Mouse (Mus musculus) liver, adult 2 months (tissue): ENCODE measurements around the gene 2310030G06Rik. TPM values are rescaled to one million over a fixed set of nuclear protein-coding genes. Genes with fewer than 3 reads are reported as not detected.
A peak's percentile ranks its signal among the peaks of the same experiment; 100 is the strongest.

Experiments used
- DNase-seq: peaks from one replicate; pipeline ENCODE4 v3.0.0-alpha.2; 2011; ENCODE audit warnings: low read depth, low spot score; ENCODE audit errors: extremely low read depth
- H3K27ac ChIP-seq: fragments of 200-500 bp; replicated peaks from 2 replicates; pipeline ENCODE4 v1.5.1; 2012; ENCODE audit warnings: low read depth, mild to moderate bottlenecking, control low read depth, inconsistent platforms, low read length; ENCODE audit not compliant: insufficient read depth
- H3K27me3 ChIP-seq: fragments of 200-500 bp; 2 replicates; pipeline ENCODE4 v1.6.1; 2012; ENCODE audit warnings: mild to moderate bottlenecking, moderate library complexity, low read length, inconsistent platforms; ENCODE audit not compliant: control insufficient read depth, insufficient read depth
- H3K36me3 ChIP-seq: fragments of 200-500 bp; 2 replicates; pipeline ENCODE4 v1.6.1; 2012; ENCODE audit warnings: low read length, inconsistent platforms; ENCODE audit not compliant: control insufficient read depth, insufficient read depth
- H3K4me1 ChIP-seq: fragments of 200-500 bp; 2 replicates; pipeline ENCODE4 v1.6.1; 2011; ENCODE audit warnings: low read length; ENCODE audit not compliant: control insufficient read depth, insufficient read depth
- H3K4me3 ChIP-seq: fragments of 200-500 bp; 2 replicates; pipeline ENCODE4 v1.5.1; 2011; ENCODE audit warnings: low read depth, mild to moderate bottlenecking, control low read depth, low read length, moderate library complexity; ENCODE audit not compliant: insufficient read depth
- H3K79me2 ChIP-seq: fragments of 200-500 bp; 2 replicates; pipeline ENCODE4 v1.6.1; 2012; ENCODE audit warnings: inconsistent platforms, mild to moderate bottlenecking, low read length, moderate library complexity; ENCODE audit not compliant: control insufficient read depth, insufficient read depth
- H3K9ac ChIP-seq: fragments of 200-500 bp; 2 replicates; pipeline ENCODE4 v1.6.1; 2012; ENCODE audit warnings: low read depth, mild to moderate bottlenecking, control low read depth, inconsistent platforms, low read length
- CTCF ChIP-seq: fragments of 200-500 bp; IDR thresholded peaks from 2 replicates; pipeline ENCODE4 v1.5.1; 2011; ENCODE audit warnings: low read depth, low read length, control low read depth
- POLR2A ChIP-seq: fragments of 200-500 bp; IDR thresholded peaks from 2 replicates; pipeline ENCODE4 v1.6.1; 2011; ENCODE audit warnings: low read length, control low read depth; ENCODE audit not compliant: insufficient read depth; ENCODE audit errors: extremely low read depth
- WGBS: fragments of 180-500 bp; shearing (Covaris S2); methylation state at CpG from one replicate; pipeline ENCODE4 v1.1.7; 2018; 5-methylcytosine and 5-hydroxymethylcytosine counted together
- polyA plus RNA-seq: library from polyadenylated mRNA; depleted of rRNA; stranded (reverse); fragments of >200 nt; gene quantifications from 2 replicates; pipeline ENCODE4 v1.2.3, GENCODE M21; 2012
- total RNA-seq: library from RNA; depleted of rRNA; stranded (reverse); fragments of >200 nt; gene quantifications from 2 replicates; pipeline ENCODE4 v1.2.3, GENCODE M21; 2014

The 2310030G06Rik gene
- total and polyA plus RNA-seq, 2 experiments: 14.9 TPM

DNA sequence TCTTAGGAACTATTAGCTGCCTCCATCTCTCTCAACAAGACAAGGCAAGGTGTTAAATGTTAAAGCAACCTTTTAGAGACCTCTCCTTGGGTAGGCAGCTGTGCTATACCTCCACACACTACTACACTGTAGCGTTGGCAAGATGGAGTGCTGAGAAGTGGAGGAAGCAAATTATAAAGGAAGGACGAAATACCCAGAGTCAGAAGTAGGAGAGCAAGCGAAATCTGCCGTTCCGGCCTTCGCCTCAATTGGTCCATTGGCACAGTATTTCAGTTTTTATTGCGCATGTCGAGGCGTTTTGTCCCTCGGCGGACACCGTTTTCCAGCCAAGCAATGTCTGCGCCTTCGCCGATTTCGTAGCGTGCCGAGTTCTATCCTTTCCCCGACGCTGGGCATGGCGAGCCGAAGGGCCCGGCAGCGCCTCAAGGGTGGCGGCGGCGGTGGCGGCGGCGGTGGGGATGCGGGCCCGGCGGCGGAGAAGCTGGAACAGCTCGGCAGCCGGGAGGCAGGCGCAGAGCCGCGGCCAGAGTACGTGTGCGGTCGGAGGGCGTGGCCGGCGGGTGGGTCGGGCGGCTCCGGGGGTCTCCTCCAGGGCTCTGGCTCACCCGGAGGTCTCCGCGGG lies 28.8 kb upstream of the 2310030G06Rik start, which contains the start of the genes Alg9 and 1110032A03Rik:
TSS of gene Alg9 (plus strand) at position 29 of the 622 bp plus-strand sequence.
TSS of gene 1110032A03Rik (minus strand) at position 530 of the 622 bp plus-strand sequence.
- peak; percentile 78 for DNase-seq
- peak within 1 kb of the TSS; percentile 48 for H3K27ac ChIP-seq
- no peak for TF ChIP-seq CTCF
- TF ChIP-seq POLR2A: no peak
- peak within 1 kb of the TSS; percentile 78 for H3K4me3 ChIP-seq
- H3K9ac ChIP-seq: peak within 1 kb of the TSS; percentile 96
- under 1% methylated on average over 51 of the region's 51 CpGs for WGBS
- peaks cover 4% of the 10 kb centered on the region; the same call in 1 of the 2 replicates for H3K79me2 ChIP-seq
- H3K36me3 ChIP-seq: peaks cover 1% of the 10 kb centered on the region; the same call in 1 of the 2 replicates
- peaks cover 9% of the 10 kb centered on the region; the same call in 1 of the 2 replicates for H3K4me1 ChIP-seq
- no peaks in the 10 kb centered on the region for H3K27me3 ChIP-seq

DNA sequence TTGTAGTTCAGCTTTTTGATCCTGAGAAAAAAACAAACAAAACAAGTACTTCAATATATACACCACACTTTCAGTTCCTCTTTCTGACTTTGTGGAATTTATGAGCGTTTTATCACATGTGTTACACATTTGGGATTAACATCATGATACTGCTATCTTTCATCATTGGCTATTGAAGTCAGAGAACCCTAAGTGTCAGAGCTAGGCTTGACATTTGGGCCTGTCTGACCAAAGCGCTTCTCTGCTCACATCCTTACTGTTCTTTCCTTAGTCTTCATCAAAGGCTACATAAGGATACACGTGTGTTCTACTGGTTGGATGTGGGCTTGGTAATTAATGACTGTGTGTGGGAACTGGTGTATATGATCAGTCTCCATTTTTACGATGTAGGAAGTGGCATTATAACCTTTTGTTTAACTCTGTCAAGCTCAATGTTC lies 27.7 kb upstream of the 2310030G06Rik start:
- Histone ChIP-seq H3K27ac (no peak overlapping the region), H3K27me3 (no peaks in the 10 kb centered on the region), H3K9ac (no peak overlapping the region), H3K36me3 (no peaks in the 10 kb centered on the region), H3K4me1 (peaks cover 10% of the 10 kb centered on the region; the same call in 1 of the 2 replicates), H3K79me2 (peaks cover 4% of the 10 kb centered on the region; the same call in 1 of the 2 replicates), H3K4me3 (no peak overlapping the region)
- no peak for DNase-seq
- no peak for TF ChIP-seq CTCF
- WGBS: 82% methylated on average over 4 of the region's 4 CpGs

DNA sequence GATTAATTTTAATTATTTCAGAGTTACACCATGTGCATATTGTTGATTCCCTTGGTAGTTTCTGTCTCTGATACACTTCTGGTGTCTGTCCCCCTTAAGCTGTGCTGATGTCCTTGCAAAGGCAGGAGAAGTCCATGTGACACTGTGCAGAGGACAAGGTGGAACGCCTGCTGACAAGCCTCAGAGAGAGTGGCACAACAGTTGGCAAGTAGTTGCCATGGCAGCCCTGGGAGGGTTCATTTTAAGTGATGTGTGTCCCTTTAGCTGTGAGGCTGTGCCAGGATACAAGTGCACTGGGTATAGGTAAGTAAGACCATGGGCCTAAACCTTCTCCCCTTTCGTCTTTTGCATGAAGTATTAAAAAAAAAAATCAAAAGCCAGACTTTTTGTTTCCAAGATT lies 23.7 kb upstream of the 2310030G06Rik start:
- Histone ChIP-seq H3K79me2 (no peaks in the 10 kb centered on the region), H3K4me1 (peaks cover 11% of the 10 kb centered on the region; the same call in 1 of the 2 replicates), H3K9ac (no peak overlapping the region), H3K27ac (no peak overlapping the region), H3K36me3 (no peaks in the 10 kb centered on the region), H3K4me3 (no peak overlapping the region), H3K27me3 (no peaks in the 10 kb centered on the region)
- no peak for DNase-seq
- WGBS: 82% methylated on average over 2 of the region's 2 CpGs
- TF ChIP-seq CTCF: no peak
- TF ChIP-seq POLR2A: no peak

DNA sequence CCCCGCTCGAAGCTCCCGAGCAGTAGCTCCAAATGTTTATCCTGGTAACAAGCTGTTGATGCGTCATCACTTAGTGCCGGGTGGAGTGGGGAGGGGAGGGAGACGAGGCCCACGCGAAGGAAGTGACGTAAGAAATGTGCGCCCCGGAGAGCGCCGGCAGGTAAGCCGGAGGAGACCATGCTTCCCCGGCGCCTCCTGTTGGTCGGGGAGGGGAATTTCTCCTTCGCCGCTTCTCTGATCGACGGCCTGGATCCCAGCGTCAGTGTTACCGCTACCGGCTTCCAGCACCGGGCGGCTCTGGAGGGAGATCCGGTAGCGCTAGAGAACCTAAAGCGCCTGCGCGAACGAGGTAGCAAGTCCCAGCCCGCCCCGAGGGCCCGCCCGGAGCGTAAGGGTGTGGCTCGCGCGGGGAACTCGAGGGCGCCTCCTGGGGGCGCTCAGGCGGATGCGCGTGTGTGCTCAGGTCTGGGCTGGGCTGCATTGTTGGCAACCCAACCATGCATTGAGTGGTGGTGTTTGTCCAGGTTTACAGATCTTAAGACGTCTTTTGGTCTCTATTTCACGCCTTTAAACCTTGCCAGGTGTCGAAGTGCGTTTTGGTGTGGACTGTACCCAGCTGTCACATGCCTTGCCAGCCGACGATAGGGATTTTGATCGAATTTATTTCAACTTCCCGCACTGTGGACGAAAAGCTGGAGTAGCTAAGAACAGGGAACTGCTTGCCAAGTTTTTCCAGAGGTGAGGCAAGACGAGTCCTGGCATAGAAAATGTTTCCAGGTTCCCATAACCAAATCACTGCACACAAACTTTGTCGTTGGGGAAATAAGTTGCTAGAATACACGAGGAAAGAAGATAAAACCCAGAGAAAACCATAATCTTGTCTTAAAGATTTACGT lies 22.0 kb upstream of the 2310030G06Rik start, which contains the start of gene Fdxacb1:
TSS of gene Fdxacb1 (plus strand) at position 130 of the 896 bp plus-strand sequence.
- Histone ChIP-seq H3K9ac (peak within 1 kb of the TSS; percentile 83), H3K36me3 (peaks cover 10% of the 10 kb centered on the region), H3K4me3 (peak within 1 kb of the TSS; percentile 76), H3K79me2 (no peaks in the 10 kb centered on the region), H3K27me3 (no peaks in the 10 kb centered on the region), H3K4me1 (peaks cover 4% of the 10 kb centered on the region; the same call in 1 of the 2 replicates), H3K27ac (peak within 1 kb of the TSS; percentile 98)
- DNase-seq: peak; percentile 95
- TF ChIP-seq CTCF (peak; percentile 78), POLR2A (peak; percentile 31; the same call in 1 of the 2 replicates)
- 2% methylated on average over 59 of the region's 59 CpGs for whole genome bisulfite sequencing

DNA sequence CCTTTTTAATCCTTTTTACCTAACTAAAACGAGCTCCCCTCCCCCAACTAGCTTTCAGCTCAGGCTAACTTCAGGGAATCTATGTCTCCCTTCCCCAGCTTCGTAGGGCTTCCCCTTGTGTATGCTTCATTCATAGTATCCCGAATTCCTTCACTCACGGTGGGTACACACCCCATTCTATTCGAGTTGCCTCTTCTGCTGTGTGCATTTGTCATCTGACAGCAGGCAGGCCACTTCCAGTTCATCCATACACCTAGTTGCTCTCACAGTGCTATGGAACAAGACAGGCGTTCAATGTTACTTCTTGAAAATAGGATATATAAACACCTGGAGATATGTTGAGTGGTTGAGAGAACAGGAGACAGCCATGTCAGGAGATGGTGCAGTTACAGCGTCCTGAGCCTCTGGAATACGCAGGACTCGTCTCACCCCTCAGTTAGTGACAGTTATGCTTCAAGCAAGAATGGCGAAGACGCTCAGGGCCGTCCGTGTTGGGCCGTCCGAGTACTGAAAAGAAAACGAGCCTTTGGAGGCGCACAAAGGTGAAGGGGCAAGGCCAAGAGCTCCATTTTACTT lies 21.3 kb upstream of the 2310030G06Rik start:
- Histone ChIP-seq H3K27ac (peak overlapping the region; percentile 75), H3K27me3 (no peaks in the 10 kb centered on the region), H3K4me3 (peak overlapping the region; percentile 76), H3K9ac (peak overlapping the region; percentile 69), H3K36me3 (peaks cover 13% of the 10 kb centered on the region), H3K79me2 (no peaks in the 10 kb centered on the region), H3K4me1 (peaks cover 4% of the 10 kb centered on the region; the same call in 1 of the 2 replicates)
- TF ChIP-seq POLR2A (peak; percentile 35; the same call in 1 of the 2 replicates), CTCF (no peak)
- no peak for DNase-seq
- 2% methylated on average over 17 of the region's 17 CpGs for WGBS
